Mouse (Mus musculus) midbrain, embryonic 10.5 days (tissue): ENCODE results near the gene Evc. TPM values are rescaled to one million over a fixed set of nuclear protein-coding genes. Genes with fewer than 3 reads are reported as not detected.

Experiments
- DNase-seq: peaks from one replicate; pipeline ENCODE4 v3.0.0-alpha.2; 2017; ENCODE audit warnings: low spot score
- H3K27ac ChIP-seq: fragments of 300-500 bp; sonication (generic); replicated peaks from 2 replicates; pipeline ENCODE4 v1.5.1; 2016; ENCODE audit warnings: mild to moderate bottlenecking
- H3K27me3 ChIP-seq: fragments of 300-500 bp; sonication (generic); 2 replicates; pipeline ENCODE4 v1.6.1; 2016; ENCODE audit warnings: low read depth, mild to moderate bottlenecking; ENCODE audit not compliant: poor library complexity, severe bottlenecking
- H3K36me3 ChIP-seq: fragments of 300-500 bp; sonication (generic); 2 replicates; pipeline ENCODE4 v1.6.1; 2016; ENCODE audit warnings: mild to moderate bottlenecking, moderate library complexity
- H3K4me1 ChIP-seq: fragments of 300-500 bp; sonication (generic); 2 replicates; pipeline ENCODE4 v1.6.1; 2016
- H3K4me3 ChIP-seq: fragments of 300-500 bp; sonication (generic); 2 replicates; pipeline ENCODE4 v1.5.1; 2016; ENCODE audit warnings: mild to moderate bottlenecking, moderate library complexity
- H3K9me3 ChIP-seq: fragments of 300-500 bp; sonication (generic); replicated peaks from 2 replicates; pipeline ENCODE4 v1.6.1; 2016; ENCODE audit warnings: mild to moderate bottlenecking
- WGBS: fragments of 180-500 bp; shearing (Covaris S2); methylation state at CpG from one replicate; pipeline ENCODE4 v1.1.7; 2016; 5-methylcytosine and 5-hydroxymethylcytosine counted together
- polyA plus RNA-seq: library from polyadenylated mRNA; unstranded; fragments of >200 nt; fragmentation: Nextera tagmentation; extraction: Ambion mirVana; gene quantifications from 2 replicates; pipeline ENCODE4 v1.2.1, GENCODE M21; 2016

Gene Evc
- polyA plus RNA-seq, 1 experiment from 2014 or later: 23.3 TPM

- H3K9me3 ChIP-seq: no peaks in the 10 kb centered on the region
- 74% methylated on average over 9 of the region's 9 CpGs for WGBS
- no peak for DNase-seq
- H3K27me3 ChIP-seq: no peaks in the 10 kb centered on the region
- H3K27ac ChIP-seq: no peak overlapping the region
- no peaks in the 10 kb centered on the region for H3K4me1 ChIP-seq
- no peak overlapping the region for H3K4me3 ChIP-seq
- H3K36me3 ChIP-seq: peaks cover 62% of the 10 kb centered on the region
Measured at GRCm38 (mm10) chr5:37290983-37291382, 45.7 kb downstream of the Evc start.

GRCm38 (mm10) chr5:37289236-37289635, 47.5 kb downstream of the Evc start:
- no peaks in the 10 kb centered on the region for H3K9me3 ChIP-seq
- no peaks in the 10 kb centered on the region for H3K4me1 ChIP-seq
- no peak overlapping the region for H3K27ac ChIP-seq
- H3K36me3 ChIP-seq: peaks cover 76% of the 10 kb centered on the region
- DNase-seq: peak; percentile 37
- H3K27me3 ChIP-seq: no peaks in the 10 kb centered on the region
- WGBS: 17% methylated on average over 3 of the region's 3 CpGs
- no peak overlapping the region for H3K4me3 ChIP-seq

GRCm38 (mm10) chr5:37288374-37288773, 48.3 kb downstream of the Evc start:
- no peak overlapping the region for H3K27ac ChIP-seq
- H3K4me3 ChIP-seq: no peak overlapping the region
- H3K4me1 ChIP-seq: no peaks in the 10 kb centered on the region
- WGBS: 79% methylated on average over 3 of the region's 3 CpGs
- H3K9me3 ChIP-seq: no peaks in the 10 kb centered on the region
- H3K27me3 ChIP-seq: no peaks in the 10 kb centered on the region
- peaks cover 85% of the 10 kb centered on the region for H3K36me3 ChIP-seq
- peak; percentile 50 for DNase-seq

- peaks cover 95% of the 10 kb centered on the region for H3K36me3 ChIP-seq
- WGBS: 96% methylated on average over 11 of the region's 11 CpGs
Measured at GRCm38 (mm10) chr5:37281021-37281420, 55.7 kb downstream of the Evc start.

GRCm38 (mm10) chr5:37263816-37264215, 72.9 kb downstream of the Evc start:
- Histone ChIP-seq H3K4me3 (no peak overlapping the region), H3K27me3 (no peaks in the 10 kb centered on the region), H3K4me1 (peaks cover 7% of the 10 kb centered on the region; the same call in 1 of the 2 replicates), H3K27ac (no peak overlapping the region), H3K36me3 (peaks cover 38% of the 10 kb centered on the region), H3K9me3 (no peaks in the 10 kb centered on the region)
- DNase-seq: no peak
- WGBS: 84% methylated on average over 6 of the region's 6 CpGs

More at GRCm38 (mm10) chr5:37281021-37281420, 55.7 kb downstream of the Evc start:
- DNase-seq: no peak
- Histone ChIP-seq H3K27me3 (no peaks in the 10 kb centered on the region), H3K4me1 (no peaks in the 10 kb centered on the region), H3K4me3 (no peak overlapping the region), H3K9me3 (no peaks in the 10 kb centered on the region), H3K27ac (no peak overlapping the region)

GRCm38 (mm10) chr5:37261734-37262133, 75.0 kb downstream of the Evc start:
- Histone ChIP-seq H3K36me3 (peaks cover 18% of the 10 kb centered on the region), H3K4me3 (no peak overlapping the region), H3K4me1 (peaks cover 22% of the 10 kb centered on the region), H3K27ac (no peak overlapping the region), H3K27me3 (no peaks in the 10 kb centered on the region), H3K9me3 (no peaks in the 10 kb centered on the region)
- 85% methylated on average over 5 of the region's 5 CpGs for WGBS
- DNase-seq: no peak

GRCm38 (mm10) chr5:37257243-37257642, 79.5 kb downstream of the Evc start:
- peaks cover 17% of the 10 kb centered on the region for H3K36me3 ChIP-seq
- H3K9me3 ChIP-seq: no peaks in the 10 kb centered on the region
- WGBS: 64% methylated on average over 5 of the region's 5 CpGs
- no peaks in the 10 kb centered on the region for H3K27me3 ChIP-seq
- peak; percentile 15 for DNase-seq
- peaks cover 27% of the 10 kb centered on the region for H3K4me1 ChIP-seq
- H3K4me3 ChIP-seq: no peak overlapping the region
- H3K27ac ChIP-seq: no peak overlapping the region

GRCm38 (mm10) chr5:37256823-37257222, 79.9 kb downstream of the Evc start:
- 77% methylated on average over 7 of the region's 7 CpGs for WGBS
- DNase-seq: no peak
- no peak overlapping the region for H3K27ac ChIP-seq
- H3K4me3 ChIP-seq: no peak overlapping the region
- peaks cover 17% of the 10 kb centered on the region for H3K36me3 ChIP-seq
- peaks cover 27% of the 10 kb centered on the region for H3K4me1 ChIP-seq
- H3K9me3 ChIP-seq: no peaks in the 10 kb centered on the region
- no peaks in the 10 kb centered on the region for H3K27me3 ChIP-seq

- Histone ChIP-seq H3K27ac (no peak overlapping the region), H3K4me1 (peaks cover 21% of the 10 kb centered on the region), H3K36me3 (peaks cover 17% of the 10 kb centered on the region), H3K4me3 (no peak overlapping the region), H3K9me3 (no peaks in the 10 kb centered on the region), H3K27me3 (no peaks in the 10 kb centered on the region)
- no peak for DNase-seq
- WGBS: 87% methylated on average over 4 of the region's 4 CpGs
Measured at GRCm38 (mm10) chr5:37254523-37254922, 82.2 kb downstream of the Evc start.

GRCm38 (mm10) chr5:37252101-37252804, 84.4 kb downstream of the Evc start:
- peaks cover 17% of the 10 kb centered on the region for H3K36me3 ChIP-seq
- no peak overlapping the region for H3K27ac ChIP-seq
- H3K9me3 ChIP-seq: no peaks in the 10 kb centered on the region
- WGBS: 89% methylated on average over 9 of the region's 9 CpGs
- DNase-seq: no peak
- H3K4me3 ChIP-seq: no peak overlapping the region
- peaks cover 1% of the 10 kb centered on the region; the same call in 1 of the 2 replicates for H3K27me3 ChIP-seq
- peaks cover 31% of the 10 kb centered on the region for H3K4me1 ChIP-seq

- Histone ChIP-seq H3K27me3 (peaks cover 7% of the 10 kb centered on the region; the same call in 1 of the 2 replicates), H3K4me3 (no peak overlapping the region), H3K36me3 (peaks cover 17% of the 10 kb centered on the region), H3K4me1 (peaks cover 32% of the 10 kb centered on the region), H3K27ac (no peak overlapping the region), H3K9me3 (no peaks in the 10 kb centered on the region)
- WGBS: 85% methylated on average over 3 of the region's 3 CpGs
- DNase-seq: no peak
Measured at GRCm38 (mm10) chr5:37251596-37251995, 85.1 kb downstream of the Evc start.

- H3K9me3 ChIP-seq: no peaks in the 10 kb centered on the region
- H3K27ac ChIP-seq: no peak overlapping the region
- peak overlapping the region; percentile 19; the same call in 1 of the 2 replicates for H3K4me3 ChIP-seq
- no peak for DNase-seq
- H3K36me3 ChIP-seq: peaks cover 17% of the 10 kb centered on the region
- H3K4me1 ChIP-seq: peaks cover 52% of the 10 kb centered on the region
- 87% methylated on average over 3 of the region's 3 CpGs for WGBS
- peaks cover 32% of the 10 kb centered on the region for H3K27me3 ChIP-seq
Measured at GRCm38 (mm10) chr5:37248870-37249269, 87.8 kb downstream of the Evc start.

GRCm38 (mm10) chr5:37247456-37247855, 89.2 kb downstream of the Evc start:
- Histone ChIP-seq H3K27ac (peak overlapping the region; percentile 95), H3K36me3 (peaks cover 3% of the 10 kb centered on the region), H3K4me3 (peak overlapping the region; percentile 87), H3K9me3 (no peaks in the 10 kb centered on the region), H3K4me1 (peaks cover 66% of the 10 kb centered on the region), H3K27me3 (peaks cover 46% of the 10 kb centered on the region)
- 54% methylated on average over 4 of the region's 4 CpGs for WGBS
- DNase-seq: no peak
